Mouse (Mus musculus) neural tube, embryonic 12.5 days (tissue): ENCODE results near the gene Adamts2. TPM values are rescaled to one million over a fixed set of nuclear protein-coding genes. Genes with fewer than 3 reads are reported as not detected.

Source experiments
- ATAC-seq: fragments of 200-750 bp; cut with Nextera tagmentation; 2 replicates; pipeline ENCODE4 v1.8.0; 2017; ENCODE audit warnings: low read depth, mild to moderate bottlenecking, moderate TSS enrichment, moderate library complexity; ENCODE audit not compliant: low FRiP score
- H3K27ac ChIP-seq: fragments of 300-500 bp; sonication (generic); 2 replicates; pipeline ENCODE4 v1.5.1; 2016
- H3K27me3 ChIP-seq: fragments of 300-500 bp; sonication (generic); replicated peaks from 2 replicates; pipeline ENCODE4 v1.6.1; 2016; ENCODE audit warnings: mild to moderate bottlenecking
- H3K36me3 ChIP-seq: fragments of 300-500 bp; sonication (generic); 2 replicates; pipeline ENCODE4 v1.6.1; 2016; ENCODE audit warnings: mild to moderate bottlenecking
- H3K4me1 ChIP-seq: fragments of 300-500 bp; sonication (generic); 2 replicates; pipeline ENCODE4 v1.6.1; 2016
- H3K4me2 ChIP-seq: fragments of 300-500 bp; sonication (generic); replicated peaks from 2 replicates; pipeline ENCODE4 v1.6.1; 2016; ENCODE audit warnings: mild to moderate bottlenecking
- H3K4me3 ChIP-seq: fragments of 300-500 bp; sonication (generic); 2 replicates; pipeline ENCODE4 v1.5.1; 2016
- H3K9ac ChIP-seq: fragments of 300-500 bp; sonication (generic); 2 replicates; pipeline ENCODE4 v1.6.1; 2016; ENCODE audit warnings: mild to moderate bottlenecking
- H3K9me3 ChIP-seq: fragments of 300-500 bp; sonication (generic); 2 replicates; pipeline ENCODE4 v1.6.1; 2016; ENCODE audit warnings: mild to moderate bottlenecking
- WGBS: fragments of 180-500 bp; shearing (Covaris S2); methylation state at CpG from one replicate; pipeline ENCODE4 v1.1.7; 2016; 5-methylcytosine and 5-hydroxymethylcytosine counted together
- polyA plus RNA-seq: library from polyadenylated mRNA; unstranded; fragments of >200 nt; fragmentation: Nextera tagmentation; extraction: Ambion mirVana; gene quantifications from 2 replicates; pipeline ENCODE4 v1.2.1, GENCODE M21; 2016

The Adamts2 gene
- polyA plus RNA-seq, 1 experiment from 2014 or later, result 3.3 TPM

DNA sequence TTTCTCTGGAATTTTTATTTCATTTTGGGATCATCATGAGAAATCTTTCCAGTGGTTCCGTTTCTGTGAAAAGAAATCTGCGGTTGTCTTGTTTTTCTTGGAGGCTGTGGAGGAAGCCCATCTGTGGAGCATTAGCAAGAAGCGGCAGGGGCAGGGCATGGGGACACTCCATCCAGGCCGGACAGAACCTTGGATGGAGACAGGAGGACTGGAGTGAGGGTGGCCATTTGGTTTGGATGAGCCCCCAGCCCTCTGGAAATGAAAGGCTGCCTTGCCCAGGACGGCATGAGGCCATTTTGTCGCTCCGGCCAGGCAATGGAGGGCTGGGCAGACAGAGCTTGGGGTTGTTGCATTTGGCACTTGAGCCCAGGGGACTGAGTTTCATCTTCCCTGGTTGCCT, 80.1 kb downstream of the Adamts2 start:
- Histone ChIP-seq H3K27ac (no peak overlapping the region), H3K9me3 (no peaks in the 10 kb centered on the region), H3K27me3 (no peaks in the 10 kb centered on the region), H3K9ac (no peak overlapping the region), H3K4me2 (no peak overlapping the region), H3K4me3 (no peak overlapping the region), H3K36me3 (no peaks in the 10 kb centered on the region), H3K4me1 (no peaks in the 10 kb centered on the region)
- no peak for ATAC-seq
- WGBS, result 84% methylated on average over 7 of the region's 7 CpGs

DNA sequence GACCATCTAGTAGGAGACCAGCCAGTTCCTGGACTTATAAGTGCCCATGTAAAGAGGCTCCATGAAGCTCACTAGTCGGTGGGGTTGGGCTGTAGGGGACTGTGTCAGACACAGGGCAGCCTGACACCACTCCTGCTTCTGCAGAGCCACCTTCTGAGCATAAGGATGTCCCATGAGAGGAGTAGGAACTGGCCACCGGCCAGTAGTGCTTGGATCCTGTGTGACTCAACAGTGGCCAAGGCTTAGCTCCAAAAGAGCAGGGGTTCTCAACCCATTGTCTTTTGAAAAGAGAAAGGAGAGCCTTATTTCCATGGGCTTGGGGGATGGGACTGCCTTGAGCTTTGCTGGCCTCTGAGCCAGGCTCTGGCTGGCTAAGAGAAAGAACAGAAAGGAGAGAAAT, 81.9 kb downstream of the Adamts2 start:
- no peak overlapping the region for H3K4me3 ChIP-seq
- ATAC-seq, result no peak
- WGBS, result 83% methylated on average over 2 of the region's 2 CpGs

DNA sequence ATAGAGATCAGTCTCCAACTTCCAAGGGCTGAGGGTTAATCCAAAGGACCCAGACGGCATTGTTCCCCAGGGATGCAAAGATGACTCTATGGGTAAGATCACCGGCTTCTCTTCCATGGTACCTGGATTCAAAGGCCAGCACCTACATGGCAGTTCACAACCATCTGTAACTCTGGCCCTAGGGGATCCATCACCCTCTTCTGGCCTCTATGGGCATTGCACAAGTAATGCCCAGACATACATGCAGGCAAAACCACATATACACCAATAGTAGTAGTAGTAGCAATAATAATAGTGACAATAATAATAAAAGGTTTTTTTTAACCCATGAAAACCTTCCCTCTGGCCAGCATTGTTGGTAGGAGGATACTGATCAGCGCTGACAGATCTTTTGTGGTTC, 86.7 kb downstream of the Adamts2 start:
- no peak overlapping the region for H3K4me2 ChIP-seq
- no peak overlapping the region for H3K9ac ChIP-seq
- ATAC-seq, result no peak
- no peak overlapping the region for H3K4me3 ChIP-seq
- H3K27me3 ChIP-seq, result no peaks in the 10 kb centered on the region
- no peaks in the 10 kb centered on the region for H3K36me3 ChIP-seq
- no peaks in the 10 kb centered on the region for H3K9me3 ChIP-seq
- H3K4me1 ChIP-seq, result no peaks in the 10 kb centered on the region
- no peak overlapping the region for H3K27ac ChIP-seq
- WGBS, result 87% methylated on average over 3 of the region's 3 CpGs

More for the DNA sequence above, 81.9 kb downstream of the Adamts2 start:
- no peaks in the 10 kb centered on the region for H3K27me3 ChIP-seq
- no peak overlapping the region for H3K9ac ChIP-seq
- no peak overlapping the region for H3K27ac ChIP-seq
- no peaks in the 10 kb centered on the region for H3K36me3 ChIP-seq
- no peaks in the 10 kb centered on the region for H3K4me1 ChIP-seq
- no peaks in the 10 kb centered on the region for H3K9me3 ChIP-seq
- H3K4me2 ChIP-seq, result no peak overlapping the region

DNA sequence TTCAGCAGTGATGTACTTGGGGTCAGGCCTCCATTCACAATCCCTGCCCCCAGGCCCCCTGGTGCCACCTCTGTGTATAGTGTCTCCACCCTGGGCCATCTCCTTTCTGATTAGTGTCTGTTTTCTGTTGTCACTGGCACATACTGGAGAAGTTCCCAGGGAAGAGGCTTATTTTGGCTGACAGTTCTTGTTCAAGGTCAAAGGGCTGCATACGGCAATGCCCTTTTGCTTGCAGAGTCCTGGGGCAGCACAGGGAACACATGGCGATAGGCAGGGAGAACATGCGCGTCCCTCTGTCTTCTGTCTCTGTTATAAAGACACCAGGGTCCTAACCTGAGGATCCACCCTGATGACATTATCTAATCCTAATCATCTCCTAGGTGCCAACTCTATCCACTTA, 87.8 kb downstream of the Adamts2 start:
- WGBS, result 90% methylated on average over 4 of the region's 4 CpGs
- ATAC-seq, result no peak
- Histone ChIP-seq H3K27ac (no peak overlapping the region), H3K9ac (no peak overlapping the region), H3K27me3 (no peaks in the 10 kb centered on the region), H3K9me3 (no peaks in the 10 kb centered on the region), H3K4me1 (no peaks in the 10 kb centered on the region), H3K36me3 (no peaks in the 10 kb centered on the region), H3K4me2 (no peak overlapping the region), H3K4me3 (no peak overlapping the region)

- 92% methylated on average over 12 of the region's 12 CpGs for WGBS
- H3K36me3 ChIP-seq, result no peaks in the 10 kb centered on the region
- no peak overlapping the region for H3K4me3 ChIP-seq
- H3K4me2 ChIP-seq, result no peak overlapping the region
- H3K9ac ChIP-seq, result no peak overlapping the region
- H3K27me3 ChIP-seq, result no peaks in the 10 kb centered on the region
- no peak for ATAC-seq
- no peak overlapping the region for H3K27ac ChIP-seq
- H3K9me3 ChIP-seq, result no peaks in the 10 kb centered on the region
- H3K4me1 ChIP-seq, result no peaks in the 10 kb centered on the region
Observed at GRCm38 (mm10) chr11:50699971-50700370, 98.1 kb downstream of the Adamts2 start.

GRCm38 (mm10) chr11:50700496-50700895, 98.6 kb downstream of the Adamts2 start:
- no peak for ATAC-seq
- Histone ChIP-seq H3K36me3 (no peaks in the 10 kb centered on the region), H3K9ac (no peak overlapping the region), H3K4me3 (no peak overlapping the region), H3K27me3 (no peaks in the 10 kb centered on the region), H3K9me3 (no peaks in the 10 kb centered on the region), H3K27ac (no peak overlapping the region), H3K4me2 (no peak overlapping the region), H3K4me1 (no peaks in the 10 kb centered on the region)
- WGBS, result 92% methylated on average over 8 of the region's 8 CpGs

DNA sequence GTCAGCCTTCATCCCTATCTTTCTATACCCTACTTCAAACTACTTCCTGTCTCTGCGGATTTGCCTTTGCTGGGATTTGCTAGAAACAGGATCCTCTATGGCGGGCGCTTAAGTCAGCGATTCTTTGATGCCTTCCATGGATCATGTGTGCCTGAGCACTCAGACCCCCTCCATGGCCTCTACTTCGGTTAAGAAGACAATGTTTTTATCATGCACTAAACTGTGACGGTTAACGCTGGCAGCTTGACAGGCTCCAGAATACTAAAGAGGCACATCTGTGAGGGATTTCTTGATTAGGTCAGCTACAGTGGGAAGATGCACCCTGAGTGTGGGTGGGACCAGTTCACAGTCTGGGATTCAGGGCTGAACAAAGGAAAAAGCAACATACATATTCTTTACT, 101.5 kb downstream of the Adamts2 start:
- H3K4me1 ChIP-seq, result no peaks in the 10 kb centered on the region
- H3K36me3 ChIP-seq, result no peaks in the 10 kb centered on the region
- H3K4me3 ChIP-seq, result no peak overlapping the region
- H3K27me3 ChIP-seq, result no peaks in the 10 kb centered on the region
- no peak overlapping the region for H3K27ac ChIP-seq
- no peak overlapping the region for H3K9ac ChIP-seq
- 80% methylated on average over 7 of the region's 7 CpGs for WGBS
- H3K9me3 ChIP-seq, result no peaks in the 10 kb centered on the region
- no peak overlapping the region for H3K4me2 ChIP-seq
- ATAC-seq, result no peak

- H3K4me2 ChIP-seq, result no peak overlapping the region
- H3K27ac ChIP-seq, result no peak overlapping the region
- H3K4me3 ChIP-seq, result no peak overlapping the region
- no peaks in the 10 kb centered on the region for H3K36me3 ChIP-seq
- H3K27me3 ChIP-seq, result no peaks in the 10 kb centered on the region
- H3K4me1 ChIP-seq, result no peaks in the 10 kb centered on the region
- H3K9ac ChIP-seq, result no peak overlapping the region
- no peak for ATAC-seq
- WGBS, result 79% methylated on average over 2 of the region's 2 CpGs
- no peaks in the 10 kb centered on the region for H3K9me3 ChIP-seq
Observed at GRCm38 (mm10) chr11:50704511-50704910, 102.6 kb downstream of the Adamts2 start.

DNA sequence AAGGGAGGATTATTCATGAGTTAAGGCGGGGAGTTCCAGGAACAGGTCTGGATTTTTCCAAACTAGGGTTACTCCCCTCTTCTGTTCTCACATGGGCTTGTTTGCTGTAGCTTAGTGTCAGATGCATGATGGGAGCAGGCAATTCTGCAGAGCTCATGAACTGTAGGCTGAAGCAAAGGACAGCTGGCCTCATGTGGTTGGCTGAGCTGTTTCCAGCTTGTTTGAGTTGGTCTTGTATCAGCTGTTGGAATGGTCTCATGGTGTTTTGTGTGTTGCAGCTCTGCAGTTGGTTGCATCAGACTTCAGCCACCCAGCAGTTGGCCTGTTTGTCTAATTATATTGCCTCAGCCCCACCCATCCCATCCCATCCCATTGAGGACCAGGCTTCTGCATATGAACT, 105.4 kb downstream of the Adamts2 start:
- Histone ChIP-seq H3K27ac (no peak overlapping the region), H3K36me3 (no peaks in the 10 kb centered on the region), H3K4me2 (no peak overlapping the region), H3K4me3 (no peak overlapping the region), H3K27me3 (no peaks in the 10 kb centered on the region), H3K4me1 (no peaks in the 10 kb centered on the region), H3K9me3 (no peaks in the 10 kb centered on the region), H3K9ac (no peak overlapping the region)
- ATAC-seq, result no peak
- 95% methylated on average over 1 of the region's 1 CpGs for WGBS

DNA sequence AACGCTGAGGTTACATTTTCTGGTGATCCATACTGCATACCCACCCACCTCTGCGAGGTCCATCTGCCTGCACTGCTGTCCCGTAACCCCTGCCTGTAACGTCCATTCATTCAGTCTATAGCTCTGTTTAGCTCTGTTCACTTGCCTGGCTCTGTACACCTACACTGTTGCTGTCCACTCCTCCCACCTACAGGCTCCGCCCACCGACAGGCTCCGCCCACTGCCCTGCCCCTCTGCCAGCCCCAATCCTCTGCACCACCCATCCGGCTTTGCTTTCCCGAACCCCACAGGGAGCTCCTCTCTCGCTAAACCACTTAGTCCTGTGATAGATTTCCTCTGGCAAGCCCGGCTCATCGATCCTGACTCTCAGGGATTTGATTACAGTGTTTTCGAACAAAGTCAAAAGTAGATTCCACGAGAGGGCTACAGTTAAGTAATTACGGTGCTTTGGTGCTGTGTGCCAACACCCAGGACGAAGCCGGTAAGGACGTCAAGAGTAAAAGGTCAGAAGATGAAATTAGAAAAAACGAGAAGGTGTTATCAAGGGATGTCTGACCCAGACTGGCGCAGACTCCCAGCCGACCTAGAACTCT, 111.8 kb downstream of the Adamts2 start:
- WGBS, result 40% methylated on average over 21 of the region's 21 CpGs

GRCm38 (mm10) chr11:50715091-50715490, 113.2 kb downstream of the Adamts2 start:
- Histone ChIP-seq H3K4me3 (no peak overlapping the region), H3K9me3 (no peaks in the 10 kb centered on the region), H3K27me3 (no peaks in the 10 kb centered on the region), H3K4me2 (no peak overlapping the region), H3K27ac (no peak overlapping the region), H3K36me3 (no peaks in the 10 kb centered on the region), H3K9ac (no peak overlapping the region), H3K4me1 (no peaks in the 10 kb centered on the region)
- no peak for ATAC-seq
- 66% methylated on average over 6 of the region's 6 CpGs for WGBS

More for the DNA sequence above, 111.8 kb downstream of the Adamts2 start:
- Histone ChIP-seq H3K4me1 (no peaks in the 10 kb centered on the region), H3K27me3 (no peaks in the 10 kb centered on the region), H3K36me3 (no peaks in the 10 kb centered on the region), H3K9ac (no peak overlapping the region), H3K4me2 (no peak overlapping the region), H3K4me3 (no peak overlapping the region), H3K9me3 (no peaks in the 10 kb centered on the region), H3K27ac (no peak overlapping the region)
- no peak for ATAC-seq

DNA sequence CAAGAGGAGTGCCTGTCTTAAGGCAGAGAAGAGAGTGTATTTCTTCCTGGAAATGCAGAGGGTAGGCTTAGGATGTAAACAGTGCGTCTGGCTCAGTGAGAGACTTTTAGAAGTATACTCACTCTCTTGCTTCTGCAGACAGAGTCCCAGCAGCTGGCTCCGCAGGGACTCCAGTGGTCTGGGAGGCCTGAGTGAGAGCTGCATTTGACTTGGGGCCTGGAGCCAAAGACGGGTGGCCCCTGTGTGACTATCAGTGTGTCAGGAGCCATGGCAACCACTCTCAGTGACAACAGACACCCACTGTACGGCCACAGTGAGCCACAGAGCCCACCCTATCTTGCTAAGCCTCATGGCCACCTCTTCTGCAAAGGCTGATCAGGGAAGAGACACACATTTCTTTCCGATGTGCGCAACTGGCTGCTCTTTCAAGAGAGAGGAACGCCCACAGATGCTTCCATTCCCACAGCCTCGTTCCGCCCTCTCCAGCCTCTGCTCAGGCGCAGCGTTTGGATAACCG, 115.6 kb downstream of the Adamts2 start:
- Histone ChIP-seq H3K4me2 (no peak overlapping the region), H3K27ac (no peak overlapping the region), H3K9ac (no peak overlapping the region), H3K4me1 (peaks cover 4% of the 10 kb centered on the region; the same call in 1 of the 2 replicates), H3K4me3 (no peak overlapping the region), H3K27me3 (no peaks in the 10 kb centered on the region), H3K36me3 (no peaks in the 10 kb centered on the region), H3K9me3 (no peaks in the 10 kb centered on the region)
- no peak for ATAC-seq
- 70% methylated on average over 12 of the region's 12 CpGs for WGBS

DNA sequence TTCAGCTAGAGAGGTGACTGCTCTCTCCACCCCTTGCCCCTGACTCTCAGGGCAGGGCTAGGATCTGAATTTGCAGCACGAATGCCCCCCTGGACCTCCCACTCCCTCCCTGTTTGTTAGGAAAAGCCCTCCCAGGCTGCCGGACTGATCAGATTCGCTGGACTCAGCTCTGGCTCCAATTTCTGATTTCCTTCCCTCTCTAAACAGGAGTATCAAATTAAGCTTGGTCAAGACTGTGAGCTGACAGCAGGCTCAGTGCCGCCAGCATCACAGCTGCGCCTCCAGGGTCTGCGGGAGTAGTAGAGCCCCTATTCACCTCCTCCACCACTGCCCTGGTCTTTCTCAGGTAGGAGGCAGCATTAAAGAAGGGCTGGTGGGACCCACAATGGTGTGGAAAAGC, 117.0 kb downstream of the Adamts2 start:
- no peak for ATAC-seq
- no peaks in the 10 kb centered on the region for H3K36me3 ChIP-seq

More for the DNA sequence above, 117.0 kb downstream of the Adamts2 start:
- Histone ChIP-seq H3K9me3 (no peaks in the 10 kb centered on the region), H3K4me3 (no peak overlapping the region), H3K4me1 (peaks cover 4% of the 10 kb centered on the region; the same call in 1 of the 2 replicates), H3K27me3 (no peaks in the 10 kb centered on the region), H3K9ac (no peak overlapping the region), H3K27ac (no peak overlapping the region), H3K4me2 (no peak overlapping the region)
- 65% methylated on average over 6 of the region's 6 CpGs for WGBS
